Mouse (Mus musculus): ENCODE results near the gene Lrrc25. TPM values are rescaled to one million over a fixed set of nuclear protein-coding genes. Genes with fewer than 3 reads are reported as not detected.

Gene Lrrc25
- polyA plus RNA-seq, 1 experiment: 0.13 TPM

DNA sequence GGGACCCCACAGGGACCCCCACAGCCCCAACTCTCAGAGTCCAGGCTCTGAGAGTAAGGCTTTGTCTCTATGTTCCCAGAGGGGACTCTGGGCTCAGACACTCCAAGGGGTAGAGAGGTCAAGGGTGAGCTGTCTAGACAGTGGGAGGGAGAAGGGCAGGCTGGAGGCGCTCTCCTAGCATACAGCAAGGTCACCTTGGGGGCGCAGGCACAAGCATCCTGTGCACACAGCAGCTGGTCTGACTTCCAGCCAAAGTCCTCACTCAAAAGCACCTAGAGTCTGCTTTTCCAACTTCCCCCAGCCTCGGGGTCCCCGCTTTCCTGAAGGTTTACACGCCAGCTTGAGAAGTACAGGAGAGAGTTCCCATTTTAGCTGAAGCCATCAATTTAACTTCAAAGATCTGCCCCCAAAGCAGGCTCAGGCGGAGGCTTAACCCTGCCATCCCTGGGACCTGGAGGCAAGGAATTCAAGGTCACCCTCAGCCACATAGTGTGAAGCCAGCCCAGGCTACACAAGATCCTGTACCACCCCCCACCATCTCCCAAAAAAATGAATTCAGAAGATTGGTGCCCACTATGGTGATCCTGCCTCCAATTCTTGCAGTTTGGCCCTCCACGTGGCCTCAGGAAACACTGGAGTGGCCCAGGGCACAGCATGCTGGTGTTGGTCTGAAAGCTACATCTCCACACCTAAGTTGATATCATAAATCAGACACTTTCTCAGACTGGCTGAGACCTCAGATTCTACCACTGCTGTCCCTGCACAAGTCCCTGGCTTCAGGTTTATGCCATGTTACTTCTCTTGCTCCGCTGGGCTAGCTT lies 31.6 kb downstream of the Lrrc25 start:
- no peak for TF ChIP-seq GATA1 (IDR thresholded peaks at IDR 0.05; ENCODE audit: low read length)

DNA sequence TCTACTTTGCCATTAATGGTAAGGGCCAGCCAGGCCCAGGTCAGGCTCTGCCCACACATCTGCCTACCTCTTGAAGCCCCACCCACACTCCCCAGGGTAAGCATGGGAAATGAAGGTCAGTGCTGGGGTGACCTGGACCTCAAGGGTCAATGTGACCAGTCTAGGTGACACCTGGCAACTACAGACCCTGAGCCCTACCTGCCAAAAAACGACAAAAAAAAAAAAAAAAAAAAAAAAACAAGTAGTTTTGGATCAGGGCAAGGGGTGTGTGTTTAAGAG lies 32.1 kb downstream of the Lrrc25 start:
- TF ChIP-seq GATA1 (IDR thresholded peaks at IDR 0.05; ENCODE audit: low read length): no peak

DNA sequence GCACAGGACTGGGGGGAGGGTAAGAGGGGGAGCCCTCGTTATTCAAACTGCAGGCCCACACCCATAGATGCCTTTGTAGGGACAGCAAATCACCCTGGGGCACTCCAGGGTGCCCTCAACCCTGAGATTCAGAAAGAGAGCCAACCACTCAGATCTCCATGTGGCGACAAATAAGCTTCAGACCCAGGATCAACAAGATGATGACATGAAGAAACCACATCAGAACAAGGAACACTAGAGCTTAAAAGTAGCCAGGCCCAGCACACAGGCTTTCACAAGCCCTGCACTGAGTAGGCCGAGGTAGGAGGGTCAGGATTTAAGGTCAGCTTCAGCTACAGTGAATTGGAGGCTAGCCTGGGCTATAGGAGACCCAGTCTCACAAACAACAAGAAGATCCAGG lies 33.0 kb downstream of the Lrrc25 start:
- no peak for TF ChIP-seq GATA1 (IDR thresholded peaks at IDR 0.05; ENCODE audit: low read length)

DNA sequence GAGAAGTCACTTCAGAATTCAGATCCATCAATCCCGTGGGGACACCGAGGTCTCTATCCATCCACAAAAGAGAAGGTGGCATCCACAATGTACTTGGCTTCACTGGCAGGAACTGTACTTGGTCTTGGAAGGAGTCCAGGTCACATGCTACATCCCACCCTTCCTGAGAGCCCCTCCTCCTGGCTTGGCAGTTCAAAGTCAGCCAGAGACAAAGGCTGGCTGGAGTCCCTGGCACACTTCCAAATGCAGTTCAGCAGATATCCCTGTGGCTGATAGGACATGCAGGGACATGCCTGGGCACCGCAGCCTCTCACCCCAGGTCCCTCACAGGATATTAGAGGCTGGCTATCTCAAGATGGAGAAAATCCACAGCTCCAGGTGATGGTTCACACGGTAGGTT lies 33.4 kb downstream of the Lrrc25 start:
- TF ChIP-seq GATA1 (IDR thresholded peaks at IDR 0.05; ENCODE audit: low read length): no peak

DNA sequence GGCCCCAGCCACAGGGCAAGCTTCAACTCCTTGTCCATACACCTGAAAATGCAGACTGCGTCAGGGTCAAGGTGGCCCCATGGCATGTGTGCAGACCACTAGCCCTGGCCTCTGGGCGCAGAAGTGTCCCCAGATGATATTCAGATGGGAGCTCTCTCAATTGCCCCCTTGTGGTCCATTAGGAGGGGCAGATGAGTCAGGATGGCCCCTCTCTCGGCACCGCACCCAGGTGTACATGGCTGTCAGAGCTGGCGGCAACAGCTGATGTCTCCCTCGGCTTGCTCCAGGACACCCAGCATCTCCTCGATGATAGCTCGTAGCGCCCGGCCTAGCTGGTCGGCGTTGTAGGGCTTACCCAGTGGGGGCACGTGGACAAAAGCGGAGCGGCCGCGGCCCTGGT lies 34.4 kb downstream of the Lrrc25 start:
- TF ChIP-seq GATA1 (IDR thresholded peaks at IDR 0.05; ENCODE audit: low read length): no peak

DNA sequence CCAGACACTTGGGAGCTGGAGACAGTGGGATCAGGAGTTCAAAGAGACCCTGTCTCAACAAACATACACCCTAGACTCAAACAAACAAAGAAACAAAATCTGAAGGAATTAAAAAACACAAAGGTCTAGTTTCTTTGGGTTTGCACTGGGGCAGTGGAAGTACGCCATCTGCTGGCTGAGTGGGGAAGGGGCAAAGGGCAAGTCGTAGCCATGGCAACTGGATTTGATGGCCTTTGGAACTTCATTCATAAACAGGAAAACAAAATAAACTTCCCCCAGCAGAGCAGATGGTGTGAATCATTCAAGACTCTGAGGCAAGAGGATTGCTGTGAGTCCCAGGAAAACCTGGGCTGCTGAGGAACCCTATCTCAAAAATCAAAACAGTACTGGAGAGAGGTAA lies 37.3 kb downstream of the Lrrc25 start:
- no peak for TF ChIP-seq GATA1 (IDR thresholded peaks at IDR 0.05; ENCODE audit: low read length)

DNA sequence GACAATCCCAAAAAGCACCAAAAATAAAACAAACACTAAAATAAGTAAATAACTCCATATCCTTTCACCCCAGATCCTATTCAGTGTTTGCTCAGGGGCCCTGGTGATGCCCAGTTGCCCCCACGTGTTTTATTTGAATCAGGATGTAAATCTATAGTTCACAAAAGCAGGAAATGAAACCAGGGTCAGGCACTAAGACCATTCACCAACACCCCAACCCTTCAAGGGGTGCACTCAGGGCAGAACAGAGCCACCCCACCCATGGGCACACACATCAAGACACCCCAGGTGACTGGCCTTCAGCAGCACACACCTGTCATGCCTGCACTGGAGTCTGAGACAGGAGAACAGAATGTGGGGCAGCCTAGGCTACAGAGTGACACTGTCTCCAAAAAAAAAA lies 38.2 kb downstream of the Lrrc25 start:
- TF ChIP-seq GATA1 (IDR thresholded peaks at IDR 0.05; ENCODE audit: low read length): no peak

DNA sequence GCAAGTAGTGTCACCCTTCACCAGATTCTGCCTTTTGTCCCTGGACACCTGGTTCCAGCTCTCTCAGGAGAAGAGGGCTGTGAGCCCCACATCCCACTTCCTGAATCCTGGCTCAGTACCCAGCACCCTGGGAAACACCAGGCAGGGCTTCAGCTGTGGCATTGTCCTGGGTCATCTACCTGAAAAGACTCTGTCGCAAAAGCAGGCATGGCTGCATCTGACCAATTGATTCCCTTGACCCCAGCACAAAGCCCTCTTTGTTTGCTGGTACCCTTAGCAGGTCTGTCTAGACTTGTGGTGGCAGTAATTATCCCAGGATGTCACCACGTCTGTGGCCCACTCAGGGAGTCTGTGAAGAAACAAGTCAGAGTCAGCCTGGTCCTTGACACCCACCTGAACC lies 39.5 kb downstream of the Lrrc25 start:
- no peak for TF ChIP-seq GATA1 (IDR thresholded peaks at IDR 0.05; ENCODE audit: low read length)

DNA sequence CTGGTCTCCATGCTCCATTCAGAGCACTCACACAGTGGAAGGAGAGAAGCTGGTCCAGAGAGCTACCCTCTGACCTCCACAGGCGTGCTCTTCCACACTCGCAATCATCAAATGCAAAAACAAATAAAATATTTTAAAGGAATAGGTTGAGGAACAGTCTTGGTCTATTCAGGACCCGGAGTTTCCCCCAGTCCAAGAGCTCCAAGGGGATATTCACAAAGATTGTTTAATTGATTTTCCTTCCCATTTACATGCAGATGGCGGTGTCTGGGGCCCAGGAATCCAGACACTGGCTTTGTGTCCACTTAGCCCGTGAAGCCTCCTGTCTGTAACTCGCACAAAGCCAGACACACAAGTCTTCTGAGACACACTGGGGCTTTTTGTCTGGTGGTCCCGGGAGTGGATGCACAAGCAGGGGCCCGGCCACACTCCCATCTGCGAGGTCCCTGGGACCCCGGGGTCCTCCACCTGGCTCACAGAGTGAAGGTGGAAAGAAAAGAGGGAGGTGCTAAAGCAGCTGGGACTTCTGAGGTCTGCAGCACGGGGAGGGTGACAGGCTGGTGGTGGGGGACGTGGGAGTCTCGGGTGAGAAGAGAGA lies 40.3 kb downstream of the Lrrc25 start:
- no peak for TF ChIP-seq GATA1 (IDR thresholded peaks at IDR 0.05; ENCODE audit: low read length)

DNA sequence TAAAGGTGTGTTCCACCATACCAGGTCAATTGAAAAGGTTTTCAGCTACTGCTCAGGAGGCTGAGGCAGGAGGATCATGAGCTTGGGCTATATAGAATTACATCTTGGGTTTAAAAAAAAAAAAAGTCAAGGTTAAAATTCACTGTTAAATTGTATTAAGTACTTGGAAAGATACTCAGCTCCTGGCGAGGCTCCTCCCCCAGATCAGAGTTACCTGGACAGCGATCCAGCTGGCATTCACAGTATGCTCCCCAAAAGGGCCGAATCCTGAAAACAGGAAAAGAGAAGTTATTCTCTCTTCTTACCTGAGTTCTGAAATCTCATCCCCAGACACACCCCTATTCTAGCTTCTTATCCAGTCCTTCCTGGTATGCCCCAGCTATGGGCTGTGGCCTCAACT lies 41.3 kb downstream of the Lrrc25 start:
- no peak for TF ChIP-seq GATA1 (IDR thresholded peaks at IDR 0.05; ENCODE audit: low read length)

DNA sequence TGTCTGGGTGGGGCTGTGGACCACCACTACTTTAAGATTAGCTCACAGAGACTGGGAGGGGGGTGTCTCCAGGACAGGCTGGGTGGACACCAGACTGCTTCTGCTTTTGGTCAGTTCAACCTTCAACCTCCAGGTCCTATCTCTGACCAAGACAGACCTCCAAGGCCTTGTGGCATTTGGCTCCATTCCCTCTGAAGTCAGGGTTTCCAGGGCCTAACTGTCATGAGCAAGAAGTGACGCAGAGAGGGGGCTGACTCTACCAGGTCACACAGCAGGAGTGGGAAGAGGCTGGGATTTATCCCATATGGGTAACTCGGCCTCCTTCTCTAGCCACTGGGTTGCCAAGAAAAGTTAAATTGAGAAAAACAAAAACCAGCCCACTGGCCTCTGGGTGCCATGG lies 41.8 kb downstream of the Lrrc25 start:
- TF ChIP-seq GATA1 (IDR thresholded peaks at IDR 0.05; ENCODE audit: low read length): no peak

DNA sequence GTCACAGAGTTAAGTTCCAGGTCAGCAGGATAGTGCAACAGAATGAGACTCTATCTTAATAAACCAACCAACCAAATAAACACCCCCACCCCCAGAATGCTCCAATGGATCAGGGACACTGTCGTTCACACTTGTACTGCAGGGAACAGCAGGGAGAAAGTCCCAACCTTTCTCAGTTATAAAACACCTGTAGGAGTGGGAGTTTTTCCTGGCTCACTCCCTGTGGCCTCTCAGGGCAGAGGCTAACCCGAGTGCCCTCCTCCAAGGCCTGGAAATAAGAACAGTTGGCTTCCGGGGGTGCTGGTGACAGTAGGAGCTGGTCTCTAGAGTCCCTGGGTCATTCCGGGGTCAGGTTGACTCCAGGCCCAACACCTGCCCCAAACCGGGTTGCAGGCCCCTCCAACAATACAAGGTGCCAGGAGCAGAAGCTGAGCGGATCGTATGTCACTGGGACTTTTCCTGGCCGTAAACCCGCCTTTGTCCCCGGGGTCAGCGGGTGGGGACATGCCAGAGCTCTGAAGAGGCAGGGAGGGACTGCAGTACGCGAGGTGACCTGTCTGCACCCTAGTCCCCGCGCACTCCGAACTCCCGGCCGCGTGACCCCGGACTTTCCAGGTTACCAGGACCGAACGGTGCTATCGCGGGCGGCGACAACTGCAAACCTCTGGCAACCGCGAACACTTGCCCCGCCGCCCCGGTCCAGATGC lies 43.1 kb downstream of the Lrrc25 start:
- TF ChIP-seq GATA1 (IDR thresholded peaks at IDR 0.05; ENCODE audit: low read length): no peak

DNA sequence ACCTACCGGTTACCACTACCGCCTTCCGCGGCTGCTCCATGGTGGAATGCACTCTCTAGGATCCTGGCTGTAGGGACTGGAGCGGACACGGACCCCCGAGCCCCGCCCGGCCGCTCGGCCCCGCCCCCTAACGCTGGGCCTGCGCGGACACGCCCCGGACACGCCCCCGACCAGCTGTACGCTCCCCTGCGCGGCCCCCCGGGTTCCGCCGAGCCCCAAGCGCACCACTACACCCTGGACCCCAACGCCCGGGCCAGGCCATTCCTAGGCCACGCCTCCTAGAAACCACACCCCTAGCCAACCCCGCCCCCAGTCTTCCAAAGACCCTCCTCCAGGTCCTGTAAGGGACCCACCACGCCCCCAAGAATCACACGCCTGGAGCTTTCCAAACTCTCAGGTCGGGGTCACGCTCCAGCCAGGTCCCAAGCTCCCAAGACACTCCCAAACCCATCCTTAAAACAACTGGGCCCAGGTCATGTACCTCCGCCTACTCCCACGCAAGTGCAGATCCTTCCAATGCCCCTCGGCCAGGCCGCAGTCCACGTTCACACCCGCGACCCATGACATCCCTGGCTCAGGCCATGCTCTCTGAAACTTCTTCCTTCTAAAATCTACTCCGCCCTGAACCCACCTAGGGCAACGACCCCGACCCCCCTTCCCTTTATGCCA lies 43.8 kb downstream of the Lrrc25 start:
- no peak for TF ChIP-seq GATA1 (IDR thresholded peaks at IDR 0.05; ENCODE audit: low read length)

DNA sequence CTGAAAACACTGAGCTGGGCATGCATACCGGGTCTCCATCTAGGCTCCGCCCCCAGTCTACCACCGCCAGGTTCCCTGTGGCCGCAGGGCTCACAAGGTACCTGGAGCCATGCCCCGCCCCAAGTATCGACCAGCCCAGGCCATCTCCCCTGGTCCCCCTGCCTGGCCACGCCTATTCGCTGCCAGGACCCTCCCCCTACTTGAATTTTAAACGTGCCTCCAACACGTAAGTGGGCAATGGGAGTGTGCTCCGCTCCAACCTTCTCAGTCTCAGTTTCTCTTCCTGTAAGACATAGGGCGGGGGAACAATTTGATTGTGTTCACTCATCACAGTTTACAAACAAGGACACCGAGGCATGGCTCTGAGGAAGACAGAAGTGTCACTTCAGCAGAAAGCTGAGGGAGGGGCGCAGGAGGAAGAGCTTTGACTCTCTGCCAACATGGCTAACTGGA lies 44.3 kb downstream of the Lrrc25 start, which contains the start of gene Pgpep1:
Pgpep1 (minus strand) TSS at position 116 of the 453 bp plus-strand sequence.
- TF ChIP-seq GATA1 (IDR thresholded peaks at IDR 0.05; ENCODE audit: low read length): no peak

DNA sequence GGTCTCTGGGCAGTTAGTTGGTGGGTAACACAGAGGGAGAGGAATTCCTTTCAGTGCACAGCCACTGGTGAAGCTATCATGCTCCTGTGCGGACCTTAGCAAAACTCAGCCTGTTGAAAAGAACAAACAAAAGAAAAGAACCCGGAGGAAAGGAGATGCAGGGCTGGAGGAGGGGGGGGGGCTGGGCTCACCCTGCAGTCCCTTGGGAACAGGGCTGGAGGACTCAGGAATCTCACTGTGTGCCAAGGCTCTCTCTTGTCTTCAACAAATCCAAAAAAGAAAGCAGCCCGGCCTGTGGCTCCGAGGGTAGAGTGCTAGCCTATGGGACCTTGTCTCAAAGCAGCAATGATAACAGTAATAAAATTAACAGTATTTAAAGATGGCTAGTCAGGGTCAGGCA lies 47.7 kb downstream of the Lrrc25 start:
- TF ChIP-seq GATA1 (IDR thresholded peaks at IDR 0.05; ENCODE audit: low read length): no peak

DNA sequence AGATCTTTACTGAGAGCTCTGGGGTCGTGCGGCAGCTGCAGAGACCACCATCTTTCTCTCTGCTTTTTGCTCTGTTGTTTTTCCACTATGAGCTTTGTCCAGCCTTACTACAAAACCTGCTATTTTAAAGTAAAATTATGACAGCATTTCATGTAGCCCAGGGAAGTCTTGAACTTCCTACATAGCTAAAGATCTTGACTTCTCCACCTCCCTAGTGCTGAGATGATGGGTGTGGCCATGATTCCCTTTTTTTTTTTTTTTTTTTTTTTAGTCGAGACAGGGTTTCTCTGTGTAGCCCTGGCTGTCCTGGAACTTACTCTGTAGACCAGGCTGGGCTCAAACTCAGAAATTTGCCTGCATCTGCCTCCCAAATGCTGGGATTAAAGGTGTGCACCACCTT lies 48.7 kb downstream of the Lrrc25 start:
- no peak for TF ChIP-seq GATA1 (IDR thresholded peaks at IDR 0.05; ENCODE audit: low read length)
